Mouse (Mus musculus): ENCODE data around the gene Mettl7a3. TPM values are rescaled to one million over a fixed set of nuclear protein-coding genes. Genes with fewer than 3 reads are reported as not detected.

The Mettl7a3 gene
- 0.05 and 0.09 TPM in 2 replicates for polyA plus RNA-seq (2012; rRNA removed)

DNA sequence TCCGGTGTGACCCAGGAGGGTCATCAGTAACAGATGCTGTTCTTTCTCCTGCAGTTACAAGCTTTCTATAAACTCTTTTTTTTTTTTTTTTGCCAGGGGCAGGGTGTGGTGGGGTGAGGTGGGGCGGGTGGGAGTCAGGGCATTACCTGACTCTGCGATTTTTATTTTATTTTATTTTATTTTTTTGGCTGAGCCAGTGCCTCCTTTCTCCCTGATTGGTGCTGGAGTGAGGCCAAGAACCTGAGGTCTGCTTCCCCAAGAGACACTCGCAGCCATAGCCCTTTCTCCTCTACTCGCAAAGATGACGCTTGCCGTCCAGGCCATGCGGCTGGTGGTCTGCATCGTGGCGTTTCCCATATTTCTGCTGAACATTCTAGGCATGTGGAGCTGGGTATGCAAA, at the start of gene Mettl7a3:
Gene Mettl7a3 (plus strand): TSS at position 301 of the 400 bp plus-strand sequence.

DNA sequence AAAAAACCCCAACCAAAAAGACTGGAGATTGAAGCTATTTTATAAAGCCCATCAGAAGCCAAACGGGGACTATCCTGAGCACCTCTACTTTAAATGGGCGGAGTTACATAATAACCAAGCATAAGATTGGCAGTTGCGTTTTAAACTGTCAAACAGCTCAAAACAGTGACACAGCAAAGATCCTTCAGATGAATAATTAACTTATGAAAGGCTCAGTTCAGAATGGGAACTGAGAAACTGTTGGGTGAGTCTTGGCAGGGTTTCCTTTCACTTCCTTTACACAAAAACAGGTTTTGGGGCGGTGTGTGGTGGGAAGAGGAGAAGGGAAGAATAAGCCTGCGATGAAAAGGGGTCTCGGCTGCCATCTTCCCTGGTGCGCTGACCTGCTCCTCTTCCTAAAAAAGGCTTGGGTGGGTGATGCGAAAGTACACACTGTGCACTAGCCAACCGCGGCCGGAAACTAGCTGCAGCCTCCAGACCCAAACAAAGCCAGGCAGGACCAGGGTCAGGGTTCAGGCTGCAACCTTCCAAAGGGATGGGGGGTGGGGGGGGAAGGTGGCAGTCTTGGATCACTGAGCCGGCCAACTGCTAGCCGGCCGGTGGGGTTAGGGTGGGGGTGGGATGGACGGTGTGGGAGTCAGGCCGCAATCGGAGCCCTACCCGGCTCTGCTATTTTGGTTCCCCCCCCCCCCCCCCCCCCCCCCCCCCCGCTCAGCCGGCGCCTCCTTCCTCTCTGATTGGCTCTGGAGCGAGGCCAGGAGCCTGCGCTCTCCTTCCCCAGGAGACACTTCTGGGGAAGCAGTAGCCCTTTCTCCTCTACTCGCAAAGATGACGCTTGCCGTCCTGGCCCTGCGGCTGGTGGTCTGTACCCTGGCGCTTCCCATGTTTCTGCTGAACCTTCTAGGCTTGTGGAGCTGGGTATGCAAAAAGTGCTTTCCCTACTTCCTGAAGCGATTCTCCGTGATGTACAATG, 30.4 kb upstream of the Mettl7a3 start, which contains the start of gene Mettl7a1:
Gene Mettl7a1 (plus strand): TSS at position 122 of the 973 bp plus-strand sequence.

DNA sequence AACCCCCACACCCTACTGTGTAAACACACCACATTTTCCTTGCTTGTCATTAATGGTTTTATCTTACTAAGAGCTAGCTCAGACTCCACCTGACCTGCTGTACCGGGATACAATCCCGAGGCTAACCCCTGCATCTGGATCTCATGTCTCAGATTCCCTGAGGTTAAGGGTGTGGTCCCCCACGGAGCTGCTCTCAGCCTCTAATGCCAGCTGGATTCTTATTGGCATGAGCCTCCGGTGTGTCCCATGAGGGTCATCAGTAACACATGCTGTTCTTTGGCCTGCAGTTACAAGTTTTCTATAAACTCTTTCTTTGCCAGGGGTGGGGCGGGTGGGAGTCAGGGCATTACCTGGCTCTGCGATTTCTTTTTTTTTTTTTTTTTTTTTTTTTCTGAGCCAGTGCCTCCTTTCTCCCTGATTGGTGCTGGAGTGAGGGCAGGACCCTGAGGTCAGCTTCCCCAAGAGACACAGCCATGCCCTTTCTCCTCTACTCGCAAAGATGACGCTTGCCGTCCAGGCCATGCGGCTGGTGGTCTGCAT, 18.1 kb downstream of the Mettl7a3 start, which contains the start of the genes Methig1 and Mettl7a2:
Gene Methig1 (plus strand): TSS at position 439 of the 540 bp plus-strand sequence.
Gene Mettl7a2 (plus strand): TSS at position 490 of the 540 bp plus-strand sequence.

DNA sequence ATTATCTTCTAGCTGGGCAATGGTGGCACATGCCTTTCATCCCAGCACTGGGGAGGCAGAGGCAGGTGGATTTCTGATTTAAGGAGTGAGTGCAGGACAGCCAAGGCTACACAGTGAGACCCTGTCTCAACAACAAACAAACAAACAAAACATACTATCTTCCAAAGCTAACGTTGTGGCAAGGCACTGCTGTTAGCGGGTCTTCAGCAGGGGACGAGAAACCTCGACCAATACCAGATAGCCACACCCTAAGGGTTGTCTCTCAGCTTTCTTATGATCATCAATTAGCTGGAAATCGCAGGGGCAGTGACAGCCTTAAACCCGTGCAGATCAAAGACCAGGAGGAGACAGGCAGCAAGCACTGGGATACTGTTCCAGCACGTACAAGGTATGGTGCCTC, 29.5 kb downstream of the Mettl7a3 start, which contains the start of gene Higd1c:
Gene Higd1c (plus strand): TSS at position 301 of the 400 bp plus-strand sequence.

Other genes starting within 250 kb of the Mettl7a3 start
- gene Atf1, start 107.1 kb upstream of the Mettl7a3 start, polyA plus RNA-seq (2012; rRNA removed): 11.9 and 12.7 TPM in 2 replicates
- gene Tmprss12, start 54.1 kb upstream of the Mettl7a3 start, polyA plus RNA-seq (2012; rRNA removed): not detected in 2 replicates
- 10.0 and 10.4 TPM in 2 replicates for gene Mettl7a1, start 30.8 kb upstream of the Mettl7a3 start, polyA plus RNA-seq (2012; rRNA removed)
- gene Methig1, start 18.2 kb downstream of the Mettl7a3 start, polyA plus RNA-seq (2012; rRNA removed): not detected in 2 replicates
- gene Mettl7a2, start 18.3 kb downstream of the Mettl7a3 start, polyA plus RNA-seq (2012; rRNA removed): not detected in 2 replicates
- not detected in 2 replicates for gene Higd1c, start 29.6 kb downstream of the Mettl7a3 start, polyA plus RNA-seq (2012; rRNA removed)
- gene Gm5475, start 87.2 kb downstream of the Mettl7a3 start, polyA plus RNA-seq (2012; rRNA removed): 0.03 TPM in 1 of 2 replicates, not detected in the other
- 43.8 and 44.8 TPM in 2 replicates for gene Slc11a2, start 90.1 kb downstream of the Mettl7a3 start, polyA plus RNA-seq (2012; rRNA removed)
- 82.2 and 85.7 TPM in 2 replicates for gene Letmd1, start 134.1 kb downstream of the Mettl7a3 start, polyA plus RNA-seq (2012; rRNA removed)
- gene Csrnp2, start 160.6 kb downstream of the Mettl7a3 start, polyA plus RNA-seq (2012; rRNA removed): 36.0 and 37.7 TPM in 2 replicates
- gene Tfcp2, start 217.1 kb downstream of the Mettl7a3 start, polyA plus RNA-seq (2012; rRNA removed): 26.2 and 26.5 TPM in 2 replicates

Measured in central nervous system, embryonic 18 days (tissue).